Mouse (Mus musculus): ENCODE measurements around the gene Gm17455.

DNA sequence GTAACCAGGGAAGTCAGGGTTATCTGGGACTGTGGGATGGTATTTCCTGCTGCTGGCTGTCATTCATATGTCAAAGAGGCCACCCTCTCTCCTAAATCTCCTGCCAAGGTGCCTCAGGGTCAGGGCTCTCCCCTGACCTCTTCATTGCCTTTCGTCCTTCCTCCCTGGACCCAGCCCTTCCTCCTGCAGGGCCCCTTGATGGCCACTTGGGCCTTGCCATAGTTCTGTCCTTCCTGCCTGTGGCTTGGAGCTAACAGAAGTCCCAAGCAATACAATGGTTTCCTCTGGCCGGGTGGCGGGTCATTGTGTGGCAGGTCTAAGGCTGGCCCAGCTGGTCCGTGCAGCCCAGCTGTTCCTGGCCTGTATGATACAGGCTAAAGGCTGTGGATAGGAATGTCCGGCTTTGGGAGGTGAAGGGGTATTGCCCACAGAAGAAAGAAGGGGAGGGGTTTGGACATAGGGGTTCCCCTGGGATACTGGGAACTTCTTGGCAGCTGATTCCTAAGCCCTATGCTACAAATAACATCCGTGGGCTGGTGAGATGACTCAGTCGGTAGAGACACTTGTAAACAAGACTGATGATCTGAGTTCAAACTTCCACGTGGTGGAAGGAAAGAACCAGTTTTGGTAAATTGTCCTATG is 25.5 kb upstream of the Gm17455 start:
- peak; percentile 53 for TF ChIP-seq CTCF (IDR thresholded peaks at IDR 0.05)
- peak; percentile 60; the same call in 1 of the 2 replicates for TF ChIP-seq EP300 (IDR thresholded peaks at IDR 0.05)

Data from lung, postnatal 0 days (tissue).